Mouse (Mus musculus): ENCODE data around the gene Nav2. TPM values are rescaled to one million over a fixed set of nuclear protein-coding genes. Genes with fewer than 3 reads are reported as not detected.

The Nav2 gene
- total and polyA plus RNA-seq, 3 experiments: under 0.01 TPM; not detected in 2

- dilution Hi-C loops (cut with MboI; ENCODE audit: extremely low pct_ligation_motif_present, extremely low pct_unique_long_range_greater_than_20kb, low sequenced_read_pairs): no loop called here
- H3K9me3 ChIP-seq (replicated peaks; ENCODE audit: low read length): no peaks in the 10 kb centered on the region
- no peak overlapping the region for H3K9ac ChIP-seq (ENCODE audit: insufficient read depth, low read depth)
These were observed 460.5 kb downstream of the Nav2 start for GRCm38 (mm10) chr7:49369006-49369405.

DNA sequence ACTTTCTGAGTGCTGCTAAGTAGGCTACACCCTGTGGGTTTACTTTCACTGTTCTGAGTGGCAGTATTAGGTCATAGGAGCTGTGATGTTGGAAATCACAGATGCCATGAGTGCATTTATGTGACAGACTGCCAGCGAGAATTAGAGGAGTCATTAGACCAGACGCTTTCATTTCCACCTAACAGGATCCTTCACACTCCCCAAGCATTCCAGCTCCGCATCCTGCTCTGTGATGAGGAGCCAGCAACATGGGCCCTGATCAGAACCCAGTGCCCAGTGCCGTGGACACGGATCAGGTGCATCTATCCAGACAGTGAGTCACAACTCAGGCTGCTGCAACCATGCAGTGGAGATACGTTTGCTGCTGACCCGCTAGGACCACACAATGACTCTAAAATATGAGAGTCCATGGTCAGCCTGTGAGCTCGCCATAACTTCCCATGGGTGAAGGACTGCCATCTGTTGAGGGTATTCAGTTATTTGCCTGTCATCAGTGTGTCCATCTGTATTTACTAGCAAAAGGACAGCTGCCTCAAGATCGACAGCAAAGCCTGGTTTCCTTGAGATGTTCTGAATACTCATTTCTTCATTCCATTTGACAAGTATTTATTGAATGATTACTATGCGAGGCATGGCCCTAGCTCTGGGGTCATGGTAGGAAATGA lies 461.4 kb downstream of the Nav2 start:
- H3K79me2 ChIP-seq (replicated peaks; ENCODE audit: control insufficient read depth, extremely low read depth, insufficient read depth, poor library complexity, severe bottlenecking): no peaks in the 10 kb centered on the region
- H3K36me3 ChIP-seq (replicated peaks in 1 of 2; ENCODE audit: control insufficient read depth in 1 of 2, insufficient read depth in 1 of 2, low read length in 1 of 2): no peaks in the 10 kb centered on the region
- DNase-seq (ENCODE audit: extremely low read depth): no peak
- peaks cover 68% of the 10 kb centered on the region for H3K27me3 ChIP-seq (replicated peaks)
- TF ChIP-seq ETS1 (conservative IDR thresholded peaks at IDR 0.05; ENCODE audit: low read depth, low read length) (no peak), JUN (IDR thresholded peaks at IDR 0.05; ENCODE audit: insufficient read depth, low read depth, low read length) (no peak), IRF4 (IDR thresholded peaks at IDR 0.05; ENCODE audit: low read depth, low read length) (no peak), MAZ (IDR thresholded peaks at IDR 0.05; ENCODE audit: low read depth, low read length) (no peak), NRF1 (IDR thresholded peaks at IDR 0.05; ENCODE audit: low read depth, low read length) (no peak), MEF2A (IDR thresholded peaks at IDR 0.05; ENCODE audit: borderline replicate concordance, low read depth, low read length) (no peak), MYC (IDR thresholded peaks at IDR 0.05; ENCODE audit: low read depth, low read length) (no peak), USF2 (conservative IDR thresholded peaks at IDR 0.05; ENCODE audit: low read depth, low read length) (no peak), MXI1 (IDR thresholded peaks at IDR 0.05; ENCODE audit: low read depth, low read length) (no peak), HCFC1 (IDR thresholded peaks at IDR 0.05; ENCODE audit: low read depth, low read length) (no peak), CHD1 (IDR thresholded peaks at IDR 0.05; ENCODE audit: low read depth, low read length) (no peak), POLR2A (IDR thresholded peaks at IDR 0.05; ENCODE audit: low read depth, low read length) (no peak), USF1 (IDR thresholded peaks at IDR 0.05; ENCODE audit: low read depth, low read length) (no peak), POLR2AphosphoS2 (IDR thresholded peaks at IDR 0.05; ENCODE audit: low read depth, low read length) (no peak)
- dilution Hi-C loops (cut with MboI; ENCODE audit: extremely low pct_ligation_motif_present, extremely low pct_unique_long_range_greater_than_20kb, low sequenced_read_pairs): no loop called here
- H3K4me1 ChIP-seq (ENCODE audit: control insufficient read depth in 1 of 2, insufficient read depth in 2 of 2): no peaks in the 10 kb centered on the region
- no peaks in the 10 kb centered on the region for H3K9me3 ChIP-seq (replicated peaks; ENCODE audit: low read length)
- H3K4me2 ChIP-seq (ENCODE audit: insufficient read depth, low read depth, poor library complexity, severe bottlenecking): no peak overlapping the region
- in situ Hi-C loops (cut with MboI; ENCODE audit: low pct_ligation_motif_present, low pct_unique_long_range_greater_than_20kb, low sequenced_read_pairs): no loop called here
- no peak overlapping the region for H3K4me3 ChIP-seq (replicated peaks in 1 of 3; ENCODE audit: low read depth in 2 of 3, low read length in 2 of 3, poor library complexity in 1 of 3)
- no peak overlapping the region for H3K27ac ChIP-seq (ENCODE audit: insufficient read depth, low read depth)
- no peak overlapping the region for H3K9ac ChIP-seq (ENCODE audit: insufficient read depth, low read depth)

More at GRCm38 (mm10) chr7:49369006-49369405, 460.5 kb downstream of the Nav2 start:
- DNase-seq (ENCODE audit: extremely low read depth): no peak
- Histone ChIP-seq H3K79me2 (replicated peaks; ENCODE audit: control insufficient read depth, extremely low read depth, insufficient read depth, poor library complexity, severe bottlenecking) (no peaks in the 10 kb centered on the region), H3K4me2 (ENCODE audit: insufficient read depth, low read depth, poor library complexity, severe bottlenecking) (no peak overlapping the region), H3K4me3 (replicated peaks in 1 of 3; ENCODE audit: low read depth in 2 of 3, low read length in 2 of 3, poor library complexity in 1 of 3) (no peak overlapping the region), H3K4me1 (ENCODE audit: control insufficient read depth in 1 of 2, insufficient read depth in 2 of 2) (no peaks in the 10 kb centered on the region), H3K27me3 (replicated peaks) (peaks cover 61% of the 10 kb centered on the region), H3K36me3 (replicated peaks in 1 of 2; ENCODE audit: control insufficient read depth in 1 of 2, insufficient read depth in 1 of 2, low read length in 1 of 2) (no peaks in the 10 kb centered on the region), H3K27ac (ENCODE audit: insufficient read depth, low read depth) (no peak overlapping the region)
- in situ Hi-C loops (cut with MboI; ENCODE audit: low pct_ligation_motif_present, low pct_unique_long_range_greater_than_20kb, low sequenced_read_pairs): no loop called here
- TF ChIP-seq CTCF (conservative IDR thresholded peaks at IDR 0.05 in 1 of 2, IDR thresholded peaks at IDR 0.05 in 1 of 2; ENCODE audit: low read depth in 2 of 2, low read length in 2 of 2): no peak
- TF ChIP-seq BHLHE40 (IDR thresholded peaks at IDR 0.05; ENCODE audit: low read depth, low read length): no peak
- TF ChIP-seq JUN (IDR thresholded peaks at IDR 0.05; ENCODE audit: insufficient read depth, low read depth, low read length): no peak
- no peak for TF ChIP-seq TCF12 (IDR thresholded peaks at IDR 0.05; ENCODE audit: low read depth, low read length)
- no peak for TF ChIP-seq TBP (conservative IDR thresholded peaks at IDR 0.05; ENCODE audit: low read depth, low read length)
- TF ChIP-seq SMC3 (IDR thresholded peaks at IDR 0.05; ENCODE audit: low read depth, low read length): no peak
- TF ChIP-seq MAFK (IDR thresholded peaks at IDR 0.05; ENCODE audit: insufficient replicate concordance, low read length): no peak
- TF ChIP-seq POLR2A (IDR thresholded peaks at IDR 0.05; ENCODE audit: low read depth, low read length): no peak
- no peak for TF ChIP-seq IRF4 (IDR thresholded peaks at IDR 0.05; ENCODE audit: low read depth, low read length)
- TF ChIP-seq EP300 (IDR thresholded peaks at IDR 0.05; ENCODE audit: low read length): no peak
- no peak for TF ChIP-seq RAD21 (IDR thresholded peaks at IDR 0.05; ENCODE audit: low read depth, low read length)
- no peak for TF ChIP-seq MXI1 (IDR thresholded peaks at IDR 0.05; ENCODE audit: low read depth, low read length)
- no peak for TF ChIP-seq MYC (IDR thresholded peaks at IDR 0.05; ENCODE audit: low read depth, low read length)
- no peak for TF ChIP-seq KAT2A (IDR thresholded peaks at IDR 0.05; ENCODE audit: insufficient replicate concordance, low read length)
- TF ChIP-seq ETS1 (conservative IDR thresholded peaks at IDR 0.05; ENCODE audit: low read depth, low read length): no peak
- no peak for TF ChIP-seq USF1 (IDR thresholded peaks at IDR 0.05; ENCODE audit: low read depth, low read length)
